Mouse (Mus musculus) limb, embryonic 15.5 days (tissue): ENCODE results near the gene E130311K13Rik. TPM values are rescaled to one million over a fixed set of nuclear protein-coding genes. Genes with fewer than 3 reads are reported as not detected.

Source experiments
- ATAC-seq: fragments of 200-750 bp; cut with Nextera tagmentation; 2 replicates; pipeline ENCODE4 v1.8.0; 2017; ENCODE audit warnings: low read depth, moderate TSS enrichment; ENCODE audit not compliant: insufficient number of reproducible peaks, low FRiP score, low TSS enrichment
- H3K27ac ChIP-seq: fragments of 300-500 bp; sonication (generic); 2 replicates; pipeline ENCODE4 v1.5.1; 2015; ENCODE audit warnings: moderate library complexity, mild to moderate bottlenecking, inconsistent platforms
- H3K27me3 ChIP-seq: fragments of 300-500 bp; sonication (generic); 2 replicates; pipeline ENCODE4 v1.6.1; 2015; ENCODE audit warnings: inconsistent platforms
- H3K36me3 ChIP-seq: fragments of 300-500 bp; sonication (generic); 2 replicates; pipeline ENCODE4 v1.6.1; 2015; ENCODE audit warnings: inconsistent platforms
- H3K4me1 ChIP-seq: fragments of 300-500 bp; sonication (generic); 2 replicates; pipeline ENCODE4 v1.6.1; 2015; ENCODE audit warnings: inconsistent platforms
- H3K4me2 ChIP-seq: fragments of 300-500 bp; sonication (generic); 2 replicates; pipeline ENCODE4 v1.6.1; 2015; ENCODE audit warnings: mild to moderate bottlenecking, inconsistent platforms
- H3K4me3 ChIP-seq: fragments of 300-500 bp; sonication (generic); 2 replicates; pipeline ENCODE4 v1.5.1; 2015; ENCODE audit warnings: mild to moderate bottlenecking, inconsistent platforms
- H3K9ac ChIP-seq: fragments of 300-500 bp; sonication (generic); 2 replicates; pipeline ENCODE4 v1.6.1; 2015; ENCODE audit warnings: inconsistent platforms
- H3K9me3 ChIP-seq: fragments of 300-500 bp; sonication (generic); 2 replicates; pipeline ENCODE4 v1.6.1; 2016; ENCODE audit warnings: inconsistent platforms
- WGBS: fragments of 180-500 bp; shearing (Covaris S2); methylation state at CpG from one replicate; pipeline ENCODE4 v1.1.7; 2015; 5-methylcytosine and 5-hydroxymethylcytosine counted together
- polyA plus RNA-seq: library from polyadenylated mRNA; unstranded; fragments of >200 nt; fragmentation: Nextera tagmentation; extraction: Ambion mirVana; gene quantifications from 2 replicates; pipeline ENCODE4 v1.2.1, GENCODE M21; 2015

Gene E130311K13Rik
- polyA plus RNA-seq, 1 experiment from 2014 or later, result 8.4 TPM

DNA sequence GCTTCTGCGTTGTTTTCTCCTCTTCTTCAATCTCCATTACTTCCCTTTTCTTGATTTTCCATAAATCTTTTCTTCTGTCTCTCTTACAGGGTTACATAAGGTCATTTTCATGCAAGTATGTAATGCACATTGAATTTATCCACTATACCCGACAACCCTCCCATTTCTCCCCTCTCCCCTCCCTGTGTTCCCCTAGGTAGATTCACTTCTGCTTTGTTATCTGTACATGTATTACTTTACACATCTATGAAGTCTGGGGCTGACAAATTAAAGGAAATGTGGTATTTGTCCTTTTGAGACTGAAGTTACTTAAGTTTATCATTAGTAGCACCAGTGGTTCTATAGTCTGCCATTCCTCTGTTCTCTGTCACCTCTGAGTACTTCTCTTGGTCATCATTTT lies 48.2 kb downstream of the E130311K13Rik start:
- Histone ChIP-seq H3K4me3 (no peak overlapping the region), H3K9me3 (no peaks in the 10 kb centered on the region), H3K27ac (no peak overlapping the region), H3K27me3 (no peaks in the 10 kb centered on the region), H3K36me3 (no peaks in the 10 kb centered on the region), H3K4me1 (no peaks in the 10 kb centered on the region), H3K4me2 (no peak overlapping the region), H3K9ac (no peak overlapping the region)
- WGBS, result 82% methylated on average over 2 of the region's 2 CpGs
- no peak for ATAC-seq

DNA sequence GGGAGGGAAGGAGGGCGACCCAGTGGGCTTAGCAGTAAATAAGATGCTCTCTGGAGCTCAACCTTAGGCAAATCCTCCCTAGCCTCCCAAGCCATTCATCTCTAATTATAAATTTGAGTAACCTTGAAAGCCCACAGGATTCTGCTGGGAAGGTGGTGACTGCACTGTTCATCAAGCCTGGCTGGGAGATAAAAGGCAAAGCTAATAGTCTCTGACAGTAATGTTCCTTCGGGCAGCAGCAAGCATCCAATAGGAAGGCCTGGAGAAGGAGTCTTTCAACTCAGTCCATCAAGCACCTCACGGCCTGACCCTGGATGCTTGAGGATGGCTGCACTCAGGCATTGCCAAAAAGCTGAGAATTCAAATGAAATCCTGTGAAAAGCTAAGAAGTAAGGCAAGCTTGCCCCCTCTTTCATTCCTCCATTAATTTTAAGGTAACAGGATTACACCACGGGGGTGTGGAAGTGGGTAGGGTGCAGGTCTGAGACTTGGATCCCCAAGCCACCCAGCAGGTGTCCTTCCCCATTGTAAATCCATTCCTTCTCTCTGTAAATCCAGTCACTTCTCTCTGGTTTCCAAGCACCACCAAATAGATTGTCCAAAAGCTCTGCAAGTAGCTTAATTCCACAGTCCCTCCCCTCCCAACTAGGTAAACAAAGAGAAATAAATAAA lies 50.1 kb downstream of the E130311K13Rik start:
- Histone ChIP-seq H3K4me3 (no peak overlapping the region), H3K36me3 (no peaks in the 10 kb centered on the region), H3K27ac (no peak overlapping the region), H3K4me2 (no peak overlapping the region), H3K9ac (no peak overlapping the region), H3K4me1 (no peaks in the 10 kb centered on the region), H3K9me3 (no peaks in the 10 kb centered on the region), H3K27me3 (no peaks in the 10 kb centered on the region)
- WGBS, result 37% methylated on average over 4 of the region's 4 CpGs
- ATAC-seq, result no peak

- 48% methylated on average over 1 of the region's 1 CpGs for WGBS
- H3K4me3 ChIP-seq, result no peak overlapping the region
These were observed 56.5 kb downstream of the E130311K13Rik start for GRCm38 (mm10) chr3:63872818-63873217.

DNA sequence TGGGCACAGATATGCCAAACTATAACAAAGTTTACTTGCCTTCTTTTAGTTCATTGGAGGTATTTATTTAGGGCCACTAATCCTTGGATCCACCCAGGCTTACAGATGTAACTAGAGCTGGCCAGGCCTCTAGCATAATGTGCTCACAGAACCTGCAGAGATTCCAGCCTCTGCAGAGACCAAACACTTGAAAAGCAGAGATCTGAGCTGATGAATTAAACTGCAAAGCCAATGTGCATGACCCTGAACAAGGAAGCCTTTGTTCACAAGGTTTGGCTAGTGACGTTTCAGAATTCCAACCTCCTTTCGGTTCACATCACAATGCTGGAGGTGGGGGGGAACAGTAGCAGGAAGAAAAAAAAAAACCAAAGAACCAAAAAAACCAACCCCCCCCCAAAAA lies 58.0 kb downstream of the E130311K13Rik start:
- Histone ChIP-seq H3K4me3 (no peak overlapping the region), H3K4me2 (no peak overlapping the region), H3K4me1 (no peaks in the 10 kb centered on the region), H3K9me3 (no peaks in the 10 kb centered on the region), H3K9ac (no peak overlapping the region), H3K27ac (no peak overlapping the region), H3K27me3 (no peaks in the 10 kb centered on the region), H3K36me3 (no peaks in the 10 kb centered on the region)
- ATAC-seq, result no peak
- 48% methylated on average over 2 of the region's 2 CpGs for WGBS

More at GRCm38 (mm10) chr3:63872818-63873217, 56.5 kb downstream of the E130311K13Rik start:
- ATAC-seq, result no peak
- Histone ChIP-seq H3K27ac (no peak overlapping the region), H3K4me2 (no peak overlapping the region), H3K4me1 (no peaks in the 10 kb centered on the region), H3K9ac (no peak overlapping the region), H3K9me3 (no peaks in the 10 kb centered on the region), H3K36me3 (no peaks in the 10 kb centered on the region), H3K27me3 (no peaks in the 10 kb centered on the region)

GRCm38 (mm10) chr3:63868285-63868684 lies 61.0 kb downstream of the E130311K13Rik start:
- no peaks in the 10 kb centered on the region for H3K4me1 ChIP-seq
- H3K36me3 ChIP-seq, result no peaks in the 10 kb centered on the region
- no peak overlapping the region for H3K9ac ChIP-seq
- H3K27ac ChIP-seq, result no peak overlapping the region
- no peak overlapping the region for H3K4me3 ChIP-seq
- no peak for ATAC-seq
- H3K4me2 ChIP-seq, result no peak overlapping the region
- H3K9me3 ChIP-seq, result no peaks in the 10 kb centered on the region
- WGBS, result 50% methylated on average over 1 of the region's 1 CpGs
- no peaks in the 10 kb centered on the region for H3K27me3 ChIP-seq

DNA sequence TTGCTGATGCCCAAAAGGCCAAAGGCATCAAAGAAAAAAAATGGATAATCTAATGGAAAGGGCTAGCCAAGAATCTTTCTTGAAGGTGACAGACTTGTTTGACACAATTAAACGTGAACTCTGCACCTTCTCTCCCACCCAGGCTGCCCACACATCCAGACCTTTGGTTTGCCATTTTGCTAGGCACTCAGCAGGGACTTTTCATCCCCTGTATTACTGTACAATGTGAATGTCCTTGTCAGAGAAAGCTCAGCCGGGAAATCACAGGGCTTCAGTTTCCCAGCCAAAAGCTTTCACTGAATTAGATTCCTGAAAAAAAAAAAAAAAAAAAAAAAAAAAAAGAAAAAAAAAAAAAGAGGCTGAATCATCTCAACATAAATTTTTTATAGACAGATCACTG lies 64.2 kb downstream of the E130311K13Rik start:
- H3K9ac ChIP-seq, result no peak overlapping the region
- no peaks in the 10 kb centered on the region for H3K4me1 ChIP-seq
- no peaks in the 10 kb centered on the region for H3K36me3 ChIP-seq
- no peak overlapping the region for H3K4me3 ChIP-seq
- no peak overlapping the region for H3K4me2 ChIP-seq
- no peak overlapping the region for H3K27ac ChIP-seq
- no peak for ATAC-seq
- WGBS, result 66% methylated on average over 2 of the region's 2 CpGs
- no peaks in the 10 kb centered on the region for H3K9me3 ChIP-seq
- H3K27me3 ChIP-seq, result no peaks in the 10 kb centered on the region

Other genes with a start within 250 kb of the E130311K13Rik start
- 1.1 and 1.2 TPM in 2 replicates for gene Plch1, start 30.0 kb downstream of the E130311K13Rik start, polyA plus RNA-seq
- gene Slc33a1, start 35.3 kb upstream of the E130311K13Rik start, polyA plus RNA-seq, result 16.5 and 17.6 TPM in 2 replicates
- 37.5 and 39.1 TPM in 2 replicates for gene Gmps, start 46.6 kb upstream of the E130311K13Rik start, polyA plus RNA-seq
- gene Vmn2r1, start 152.1 kb upstream of the E130311K13Rik start, polyA plus RNA-seq, result 0.04 TPM in 1 of 2 replicates, not detected in the other
- gene Vmn2r2, start 212.5 kb upstream of the E130311K13Rik start, polyA plus RNA-seq, result not detected in 2 replicates